8 mouse cellular contexts compared by ENCODE assay signal in the genomic region with DNA sequence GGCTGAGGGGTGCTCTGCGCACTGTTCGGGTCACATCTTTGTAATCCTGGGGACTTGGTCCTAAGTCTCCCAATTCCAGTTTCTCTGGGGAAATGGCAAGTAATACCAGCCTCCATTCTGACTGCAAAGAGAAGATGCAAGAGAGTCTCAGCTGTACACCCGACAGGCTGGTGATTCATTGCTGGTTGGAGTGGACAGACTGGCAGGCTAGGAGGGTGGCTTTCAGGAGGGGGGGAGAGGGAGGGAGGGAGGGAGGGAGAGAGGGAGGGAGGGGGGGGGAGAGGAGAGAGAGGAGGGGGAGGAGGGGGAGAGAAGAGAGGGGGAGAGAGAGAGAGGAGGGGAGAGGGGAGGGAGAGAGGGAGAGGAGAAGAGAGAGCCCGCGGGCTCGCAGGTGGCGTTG. TPM values are rescaled to one million over a fixed set of nuclear protein-coding genes. Genes with fewer than 3 reads are reported as not detected.
DNase-seq lines count a peak whose midpoint lies in the region; ATAC-seq and TF ChIP-seq lines count a peak whose summit lies in the region.

No protein-coding gene starts in this region.

- H3K4me2 ChIP-seq in kidney, postnatal 0 days (ENCODE audit: low read length): peak overlapping the region; percentile 96
- peak overlapping the region; percentile 98 for H3K4me2 ChIP-seq in intestine, embryonic 14.5 days (ENCODE audit: low read length)

- H3K27me3 ChIP-seq in kidney, postnatal 0 days (ENCODE audit: insufficient read depth, low read length): no peaks in the 10 kb centered on the region
- H3K27me3 ChIP-seq in intestine, embryonic 14.5 days (replicated peaks; ENCODE audit: control insufficient read depth, insufficient read depth, low read length): no peaks in the 10 kb centered on the region

- H3K4me1 ChIP-seq in kidney, postnatal 0 days (replicated peaks; ENCODE audit: insufficient read depth, low read length): peaks cover 14% of the 10 kb centered on the region; the same call in 1 of the 2 replicates
- peaks cover 21% of the 10 kb centered on the region for H3K4me1 ChIP-seq in intestine, embryonic 14.5 days (replicated peaks; ENCODE audit: control insufficient read depth, insufficient read depth, low read length)

- H3K4me3 ChIP-seq in kidney, postnatal 0 days (replicated peaks; ENCODE audit: low read depth, low read length): peak overlapping the region; percentile 97
- peak overlapping the region; percentile 98 for H3K4me3 ChIP-seq in intestine, embryonic 14.5 days (ENCODE audit: low read depth, low read length)

- peak overlapping the region; percentile 79 for H3K27ac ChIP-seq in kidney, postnatal 0 days
- no peak overlapping the region for H3K27ac ChIP-seq in intestine, embryonic 14.5 days (ENCODE audit: low read depth)

- H3K9me3 ChIP-seq in kidney, postnatal 0 days (replicated peaks; ENCODE audit: low read length): no peaks in the 10 kb centered on the region
- no peaks in the 10 kb centered on the region for H3K9me3 ChIP-seq in intestine, embryonic 14.5 days (ENCODE audit: control insufficient read depth, low read length)

- DNase-seq in kidney, postnatal 0 days (ENCODE audit: low spot score): no peak
- no peak for DNase-seq in kidney, adult 11 months
- peak; percentile 66 for DNase-seq in brain, adult 2 months (ENCODE audit: low read depth, low spot score)
- no peak for DNase-seq in intestine, embryonic 14.5 days (ENCODE audit: low spot score)
- DNase-seq in naive thymus-derived CD4-positive, alpha-beta T cell, adult 2 months (ENCODE audit: low read depth): peak; percentile 35
- no peak for DNase-seq in frontal cortex, postnatal 10 days (ENCODE audit: low spot score in 2 of 2)
- DNase-seq in thymus, adult 18-20 months: no peak

- peak overlapping the region; percentile 96 for H3K9ac ChIP-seq in kidney, postnatal 0 days (ENCODE audit: low read depth, low read length)
- peak overlapping the region; percentile 93 for H3K9ac ChIP-seq in intestine, embryonic 14.5 days (ENCODE audit: low read length)

- no peak for TF ChIP-seq CTCF in kidney, postnatal 0 days (IDR thresholded peaks at IDR 0.05; ENCODE audit: low read depth)

- WGBS in kidney, postnatal 0 days: 22% methylated on average over 7 of the region's 7 CpGs
- WGBS in intestine, embryonic 14.5 days: 23% methylated on average over 7 of the region's 7 CpGs

- no peak for ATAC-seq in kidney, postnatal 0 days (replicated peaks; ENCODE audit: low FRiP score, low read depth)
- ATAC-seq in intestine, embryonic 14.5 days (replicated peaks; ENCODE audit: low FRiP score, low TSS enrichment, low read depth): no peak
- ATAC-seq in frontal cortex, adult (ENCODE audit: low TSS enrichment): no peak

- 0 out of 2 replicates have a peak, but pooled peaks cover 9% of the 10 kb centered on the region for H3K36me3 ChIP-seq in kidney, postnatal 0 days (ENCODE audit: insufficient read depth, low read length)
- peaks cover 44% of the 10 kb centered on the region for H3K36me3 ChIP-seq in intestine, embryonic 14.5 days (ENCODE audit: control insufficient read depth, insufficient read depth, low read length)

RNA-seq across cellular contexts. Expression of a gene that starts 0.4 kb away (rescaled TPM):
- polyA plus RNA-seq in kidney, postnatal 0 days (2015; fragmentation: Nextera tagmentation; extraction: Ambion mirVana): 103 TPM in 2 replicates
- 93.8 and 99.9 TPM in 2 replicates for polyA plus RNA-seq in intestine, embryonic 14.5 days (2014; fragmentation: Nextera tagmentation; extraction: Ambion mirVana)

RNA-seq across cellular contexts. Expression of a gene that starts 3.4 kb away (rescaled TPM):
- polyA plus RNA-seq in kidney, postnatal 0 days (2015; fragmentation: Nextera tagmentation; extraction: Ambion mirVana): 30.3 and 31.6 TPM in 2 replicates
- 17.1 and 18.0 TPM in 2 replicates for polyA plus RNA-seq in intestine, embryonic 14.5 days (2014; fragmentation: Nextera tagmentation; extraction: Ambion mirVana)

RNA-seq across cellular contexts. Expression of a gene that starts 19.9 kb away (rescaled TPM):
- polyA plus RNA-seq in kidney, postnatal 0 days (2015; fragmentation: Nextera tagmentation; extraction: Ambion mirVana): 3.3 TPM in 2 replicates
- polyA plus RNA-seq in intestine, embryonic 14.5 days (2014; fragmentation: Nextera tagmentation; extraction: Ambion mirVana): 1.5 and 1.8 TPM in 2 replicates

Comparison
In these comparisons a context has a peak if more than half of its experiments do, and no peak if none do; other contexts are left out.
1. DNase-seq: peak in brain, adult 2 months (single experiment) and naive thymus-derived CD4-positive, alpha-beta T cell, adult 2 months (single experiment); none in kidney, postnatal 0 days (single experiment), kidney, adult 11 months (single experiment), intestine, embryonic 14.5 days (single experiment), frontal cortex, postnatal 10 days (0 of 2) and thymus, adult 18-20 months (0 of 2).